Mouse (Mus musculus) small intestine, adult 2 months (tissue): ENCODE results near the gene Fryl. TPM values are rescaled to one million over a fixed set of nuclear protein-coding genes. Genes with fewer than 3 reads are reported as not detected.

Source experiments
- H3K27ac ChIP-seq: fragments of 200-500 bp; 2 replicates; pipeline ENCODE4 v1.5.1; 2012; ENCODE audit warnings: low read depth, low read length, control low read depth, inconsistent platforms; ENCODE audit not compliant: insufficient read depth
- H3K27me3 ChIP-seq: fragments of 200-500 bp; 2 replicates; pipeline ENCODE4 v1.6.1; 2012; ENCODE audit warnings: mild to moderate bottlenecking, moderate library complexity, low read length, inconsistent platforms; ENCODE audit not compliant: control insufficient read depth, insufficient read depth
- H3K36me3 ChIP-seq: fragments of 200-500 bp; 2 replicates; pipeline ENCODE4 v1.6.1; 2012; ENCODE audit warnings: mild to moderate bottlenecking, low read length, control low read depth, inconsistent platforms; ENCODE audit not compliant: control insufficient read depth, insufficient read depth
- H3K4me1 ChIP-seq: fragments of 200-500 bp; 2 replicates; pipeline ENCODE4 v1.6.1; 2012; ENCODE audit warnings: low read length, inconsistent platforms, mixed read lengths; ENCODE audit not compliant: control insufficient read depth, insufficient read depth, insufficient read length
- H3K4me3 ChIP-seq: fragments of 200-500 bp; 2 replicates; pipeline ENCODE4 v1.5.1; 2012; ENCODE audit warnings: low read depth, mild to moderate bottlenecking, control low read depth, inconsistent platforms, low read length, moderate library complexity
- CTCF ChIP-seq: fragments of 200-500 bp; IDR thresholded peaks from 2 replicates; pipeline ENCODE4 v1.5.1; 2012; ENCODE audit warnings: low read depth, mild to moderate bottlenecking, control low read depth, inconsistent platforms, low read length, moderate library complexity, mixed read lengths; ENCODE audit not compliant: insufficient replicate concordance, insufficient read length; ENCODE audit errors: extremely low read depth
- POLR2A ChIP-seq: fragments of 200-500 bp; IDR thresholded peaks from 2 replicates; pipeline ENCODE4 v1.6.1; 2012; ENCODE audit warnings: low read depth, mild to moderate bottlenecking, control low read depth, inconsistent platforms, low read length, moderate library complexity
- WGBS: fragments of 180-500 bp; shearing (Covaris S2); methylation state at CpG from one replicate; pipeline ENCODE4 v1.1.7; 2018; 5-methylcytosine and 5-hydroxymethylcytosine counted together
- polyA plus RNA-seq: library from polyadenylated mRNA; depleted of rRNA; stranded (reverse); fragments of >200 nt; gene quantifications from 2 replicates; pipeline ENCODE4 v1.2.3, GENCODE M21; 2012

The Fryl gene
- polyA plus RNA-seq, 1 experiment: 104 TPM

DNA sequence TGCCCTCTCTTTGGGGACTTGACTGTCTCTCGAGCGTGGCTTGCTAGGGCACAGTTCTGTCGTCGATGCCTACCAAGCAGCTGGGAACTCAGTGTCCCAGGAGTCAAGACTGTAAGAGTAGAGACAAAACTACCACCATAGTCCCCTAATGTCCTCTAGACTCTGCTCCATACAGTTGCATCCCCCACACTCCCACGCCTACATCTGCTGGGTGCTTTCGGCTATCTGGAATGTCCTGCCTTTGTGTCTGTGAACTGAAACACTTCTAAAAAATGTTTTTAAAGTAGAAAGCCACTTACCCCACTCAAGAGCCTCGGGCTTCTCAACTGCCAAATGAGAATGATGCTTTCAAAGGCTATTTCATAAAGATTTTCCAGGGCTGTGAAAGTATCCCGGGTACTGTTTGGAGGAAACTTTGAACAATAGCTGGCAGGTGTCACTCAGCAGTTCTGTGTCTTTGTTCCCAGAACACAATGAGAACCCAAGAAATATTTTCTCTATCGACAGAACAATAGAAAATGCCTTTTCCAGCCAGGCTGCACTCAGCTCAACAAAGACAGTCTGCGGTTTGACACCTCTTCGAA is 28.8 kb downstream of the Fryl start:
- no peak for TF ChIP-seq POLR2A
- TF ChIP-seq CTCF: no peak
- WGBS: 81% methylated on average over 11 of the region's 11 CpGs
- no peaks in the 10 kb centered on the region; the same call in 1 of the 2 replicates for H3K36me3 ChIP-seq
- H3K27me3 ChIP-seq: no peaks in the 10 kb centered on the region
- H3K4me1 ChIP-seq: peaks cover 4% of the 10 kb centered on the region; the same call in 1 of the 2 replicates
- H3K4me3 ChIP-seq: no peak overlapping the region
- no peak overlapping the region for H3K27ac ChIP-seq

DNA sequence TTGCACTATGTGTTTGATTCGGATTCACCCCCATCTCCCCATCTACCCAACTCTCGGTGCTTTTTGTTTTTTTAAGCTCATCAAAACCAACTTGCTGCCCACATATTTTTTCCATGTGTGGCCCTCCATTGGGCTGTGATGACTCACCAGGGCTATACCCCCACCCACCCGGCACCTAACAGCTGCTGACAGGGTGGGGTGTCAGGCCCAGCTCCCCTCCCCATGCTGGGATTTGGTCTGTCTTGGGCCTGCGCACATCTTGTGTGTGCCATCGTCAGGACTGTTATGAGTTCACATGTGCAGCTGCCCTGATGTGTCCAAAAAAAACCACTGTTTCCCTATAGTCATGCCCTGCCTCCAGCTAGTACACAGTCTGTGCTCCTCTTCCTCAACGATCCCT is 33.4 kb downstream of the Fryl start:
- no peaks in the 10 kb centered on the region for H3K4me1 ChIP-seq
- no peaks in the 10 kb centered on the region for H3K27me3 ChIP-seq
- no peak overlapping the region for H3K4me3 ChIP-seq
- WGBS: 78% methylated on average over 6 of the region's 6 CpGs
- no peak overlapping the region for H3K27ac ChIP-seq
- TF ChIP-seq CTCF (no peak), POLR2A (no peak)
- peaks cover 22% of the 10 kb centered on the region for H3K36me3 ChIP-seq

DNA sequence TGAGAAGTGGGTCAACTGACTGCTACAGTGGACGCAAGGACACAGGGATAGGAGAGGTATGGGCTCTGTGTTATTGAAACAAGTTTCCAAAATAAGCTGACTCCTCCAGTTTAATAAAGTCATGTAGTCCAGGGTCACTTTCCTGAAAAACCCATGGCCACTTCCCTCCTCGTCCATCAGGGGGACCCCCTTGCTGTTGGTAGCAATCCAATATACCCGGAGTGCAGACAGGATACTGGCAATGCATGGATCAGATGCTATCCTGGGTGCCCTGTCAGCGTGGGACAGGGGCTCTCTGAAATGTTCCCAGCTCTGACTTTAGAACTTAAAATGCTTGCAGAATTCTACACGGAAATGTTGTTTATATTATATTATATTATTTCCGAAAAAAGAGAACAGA is 34.0 kb downstream of the Fryl start:
- Histone ChIP-seq H3K4me1 (no peaks in the 10 kb centered on the region), H3K27me3 (no peaks in the 10 kb centered on the region), H3K36me3 (peaks cover 25% of the 10 kb centered on the region), H3K27ac (no peak overlapping the region), H3K4me3 (no peak overlapping the region)
- WGBS: 59% methylated on average over 6 of the region's 6 CpGs
- no peak for TF ChIP-seq CTCF
- TF ChIP-seq POLR2A: no peak

DNA sequence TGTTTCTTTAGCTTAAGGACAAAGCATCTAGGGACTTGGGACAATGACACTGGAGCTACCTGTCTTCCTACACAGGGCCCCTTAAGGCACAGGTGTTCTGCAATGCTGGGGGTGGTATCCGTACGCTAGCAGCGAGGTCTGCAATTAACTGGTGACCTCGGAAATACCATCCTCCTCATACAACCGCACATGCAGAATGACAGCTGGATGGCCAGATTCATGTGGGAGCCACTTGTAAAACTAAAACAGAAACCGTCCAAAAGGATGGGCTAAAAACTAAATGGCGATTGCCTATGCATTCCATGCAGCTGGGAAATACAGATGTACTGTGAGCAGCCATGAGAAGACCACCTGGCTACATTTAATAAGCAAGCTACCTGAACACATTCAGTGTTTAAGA is 34.6 kb downstream of the Fryl start:
- H3K27ac ChIP-seq: no peak overlapping the region
- H3K36me3 ChIP-seq: peaks cover 25% of the 10 kb centered on the region
- 82% methylated on average over 7 of the region's 7 CpGs for WGBS
- H3K4me1 ChIP-seq: no peaks in the 10 kb centered on the region
- no peak for TF ChIP-seq POLR2A
- TF ChIP-seq CTCF: no peak
- H3K4me3 ChIP-seq: no peak overlapping the region
- no peaks in the 10 kb centered on the region for H3K27me3 ChIP-seq

DNA sequence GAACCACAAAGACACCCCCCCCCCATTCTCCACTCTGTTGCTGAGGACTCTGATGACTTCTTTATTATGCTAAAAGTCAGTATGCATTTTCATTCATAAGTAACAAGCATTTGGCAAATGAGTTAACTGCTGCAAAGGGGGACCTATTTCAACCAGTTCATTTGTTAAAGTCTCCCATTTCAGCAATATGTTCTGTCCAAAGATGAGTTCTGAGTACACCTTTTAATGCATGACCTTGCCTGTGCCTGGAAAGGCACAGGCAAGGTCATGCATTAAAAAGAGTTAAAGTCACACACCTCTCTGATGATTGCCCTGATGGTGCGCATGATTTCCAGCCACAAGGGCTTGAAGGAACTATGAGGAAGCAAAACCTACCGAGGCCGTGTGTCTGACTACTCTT is 36.7 kb downstream of the Fryl start:
- Histone ChIP-seq H3K36me3 (peaks cover 27% of the 10 kb centered on the region), H3K4me3 (no peak overlapping the region), H3K27me3 (no peaks in the 10 kb centered on the region), H3K4me1 (no peaks in the 10 kb centered on the region), H3K27ac (no peak overlapping the region)
- TF ChIP-seq POLR2A: no peak
- TF ChIP-seq CTCF: no peak
- 58% methylated on average over 3 of the region's 3 CpGs for WGBS

DNA sequence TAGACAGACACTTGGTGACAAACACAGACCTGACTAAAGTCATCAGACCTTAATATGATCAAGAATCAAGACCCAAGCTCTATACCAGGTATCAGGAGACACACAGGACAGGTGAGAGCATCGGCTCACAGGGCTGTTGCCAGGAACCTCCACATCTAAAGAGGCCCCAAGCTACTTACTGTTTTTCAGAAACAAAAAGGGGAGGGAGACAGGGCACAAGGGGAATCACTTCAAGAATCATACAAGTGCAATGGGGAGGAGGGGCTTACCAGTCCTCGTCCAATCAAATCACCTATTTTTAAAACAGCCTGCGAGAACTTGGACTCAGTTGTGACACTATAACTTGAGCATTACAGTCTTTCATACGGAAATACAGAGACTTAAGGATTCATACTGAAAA is 38.4 kb downstream of the Fryl start:
- no peak overlapping the region for H3K27ac ChIP-seq
- no peaks in the 10 kb centered on the region for H3K27me3 ChIP-seq
- H3K36me3 ChIP-seq: peaks cover 33% of the 10 kb centered on the region
- WGBS: 95% methylated on average over 4 of the region's 4 CpGs
- H3K4me1 ChIP-seq: no peaks in the 10 kb centered on the region
- H3K4me3 ChIP-seq: no peak overlapping the region
- TF ChIP-seq CTCF (no peak), POLR2A (no peak)

DNA sequence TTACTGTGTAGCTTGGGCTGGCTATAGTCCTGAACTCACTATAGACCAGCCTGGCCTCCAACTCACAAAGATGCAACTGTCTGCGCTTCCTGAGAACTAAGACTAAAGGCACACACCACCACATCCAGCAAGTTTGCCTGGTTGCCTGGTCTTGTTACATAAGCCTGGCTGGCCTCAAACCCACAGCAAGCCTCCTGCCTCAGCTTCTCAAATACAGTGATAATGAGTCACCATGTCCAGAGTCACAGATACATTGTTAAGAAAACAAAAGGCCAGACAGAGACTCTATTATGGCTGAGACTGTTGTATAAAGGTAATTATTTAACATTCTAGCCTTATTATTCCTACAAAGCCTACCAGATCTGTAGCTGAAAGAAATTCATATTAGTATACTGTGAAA is 39.3 kb downstream of the Fryl start:
- no peaks in the 10 kb centered on the region for H3K4me1 ChIP-seq
- no peak for TF ChIP-seq CTCF
- TF ChIP-seq POLR2A: no peak
- no peak overlapping the region for H3K4me3 ChIP-seq
- no peak overlapping the region for H3K27ac ChIP-seq
- H3K27me3 ChIP-seq: no peaks in the 10 kb centered on the region
- WGBS: 100% methylated on average over 1 of the region's 1 CpGs
- peaks cover 35% of the 10 kb centered on the region for H3K36me3 ChIP-seq
